Mouse (Mus musculus) myocyte (in vitro differentiated cells): ENCODE measurements around the gene Mael.

Experiments
- TCF12 ChIP-seq: IDR thresholded peaks from one replicate; pipeline ENCODE4 v1.6.1; 2011; ENCODE audit warnings: mild to moderate bottlenecking, control low read depth; ENCODE audit not compliant: poor library complexity, insufficient read depth, severe bottlenecking
- USF1 ChIP-seq: IDR thresholded peaks from one replicate; pipeline ENCODE4 v1.6.1; 2011; ENCODE audit warnings: low read depth, mild to moderate bottlenecking, control low read depth, moderate library complexity

DNA sequence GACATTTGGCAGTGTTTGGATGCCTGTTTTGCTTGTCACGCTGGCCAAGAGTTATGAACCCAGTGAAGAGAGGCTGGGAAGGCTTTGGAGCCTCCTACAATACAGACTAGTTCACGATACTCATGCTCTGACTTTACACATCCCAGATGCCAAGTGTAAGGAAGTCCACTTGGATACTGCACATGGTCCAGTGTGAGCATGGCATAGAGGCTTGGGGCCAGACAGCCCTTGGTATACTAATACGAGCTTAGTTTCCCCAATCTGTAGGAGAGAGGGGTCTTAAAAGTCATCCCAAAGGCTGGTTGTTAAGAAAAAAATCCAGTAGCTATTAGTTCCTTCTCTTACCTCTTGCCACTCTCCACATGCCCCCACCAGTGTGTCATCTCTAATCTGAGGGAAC is 43.3 kb upstream of the Mael start:
- TF ChIP-seq USF1 = no peak
- TF ChIP-seq TCF12 = no peak
